Mouse (Mus musculus): Measurements from ENCODE around the gene Olfr1219. TPM values are rescaled to one million over a fixed set of nuclear protein-coding genes. Genes with fewer than 3 reads are reported as not detected.

Gene Olfr1219
- not detected for total RNA-seq (2021)
- long read RNA-seq, experiment 1: 0 reads
- long read RNA-seq, experiment 2: 0 reads

DNA sequence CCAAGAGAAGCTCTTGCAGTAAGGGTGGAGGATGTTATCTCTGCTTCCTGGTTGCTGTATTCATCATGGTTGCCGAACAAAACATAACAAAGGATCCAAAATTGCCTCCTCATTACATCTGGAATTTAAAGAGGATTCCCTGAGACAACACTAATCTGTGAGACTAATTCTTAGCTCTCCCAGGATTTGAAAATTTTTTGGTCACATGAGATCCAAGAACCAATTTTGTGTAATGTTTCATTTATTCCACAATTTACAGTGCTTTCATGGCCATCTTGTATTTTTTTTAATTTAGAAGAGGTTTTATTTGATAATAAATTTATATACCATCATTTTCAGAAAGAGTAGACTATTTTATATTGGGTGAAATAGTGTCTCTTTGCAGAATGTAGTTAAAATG, at the start of gene Olfr1219:
Olfr1219 (minus strand) TSS at position 101 of the 400 bp plus-strand sequence.
- no peak for TF ChIP-seq CTCF (IDR thresholded peaks at IDR 0.05)
- DNase-seq (ENCODE audit: extremely low spot score in 1 of 2, low spot score in 2 of 2): no peak
- intact Hi-C loops (cut with DNase I): no loop called here
- Histone ChIP-seq H3K27ac (no peak within 1 kb of the TSS), H3K4me3 (no peak within 1 kb of the TSS)

DNA sequence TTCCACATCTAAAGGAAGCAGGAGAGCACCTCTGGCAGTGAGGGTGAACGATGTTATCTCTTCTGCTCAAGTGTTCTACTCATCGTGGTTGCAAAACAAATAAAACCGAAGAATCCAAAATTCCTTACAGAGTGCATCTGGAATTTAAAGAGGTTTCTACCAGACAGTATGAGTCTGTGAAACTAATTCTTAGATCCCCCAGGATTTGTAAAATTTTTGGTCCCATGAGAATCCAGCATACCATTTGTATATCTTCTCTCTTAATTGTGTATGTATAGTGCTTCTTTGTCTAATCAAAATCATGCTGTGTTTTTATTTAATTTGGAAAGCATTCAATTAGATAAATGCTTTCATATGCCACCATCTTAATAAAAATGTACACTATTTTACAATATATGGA, 49.6 kb upstream of the Olfr1219 start, which contains the start of gene Olfr1222:
Olfr1222 (minus strand) TSS at position 101 of the 400 bp plus-strand sequence.
- no peak within 1 kb of the TSS for H3K27ac ChIP-seq
- intact Hi-C loops (cut with DNase I): no loop called here
- no peak for TF ChIP-seq CTCF (IDR thresholded peaks at IDR 0.05)
- no peak for DNase-seq (ENCODE audit: extremely low spot score in 1 of 2, low spot score in 2 of 2)
- no peak within 1 kb of the TSS for H3K4me3 ChIP-seq

DNA sequence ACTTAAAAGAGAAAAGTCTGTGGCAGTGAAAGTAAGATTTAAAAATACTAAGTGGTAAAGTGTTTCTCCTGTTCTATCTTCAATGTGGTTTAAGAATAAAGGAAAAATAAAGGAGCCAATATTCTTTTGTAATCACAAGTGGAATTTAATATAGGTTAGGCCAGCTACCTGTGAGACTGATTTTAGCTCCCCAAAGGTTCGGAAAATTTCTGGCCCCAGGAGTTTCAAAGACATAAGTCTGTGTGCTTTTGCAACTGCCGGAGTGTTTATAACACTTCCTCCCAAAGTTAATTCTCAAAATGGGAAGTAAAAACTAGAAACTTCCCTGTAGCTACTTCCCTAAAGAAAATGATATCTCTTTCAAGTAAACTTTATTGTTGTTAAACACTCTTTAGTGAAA, 33.9 kb upstream of the Olfr1219 start, which contains the start of gene Olfr1221:
Olfr1221 (minus strand) TSS at position 101 of the 400 bp plus-strand sequence.
- intact Hi-C loops (cut with DNase I): no loop called here

DNA sequence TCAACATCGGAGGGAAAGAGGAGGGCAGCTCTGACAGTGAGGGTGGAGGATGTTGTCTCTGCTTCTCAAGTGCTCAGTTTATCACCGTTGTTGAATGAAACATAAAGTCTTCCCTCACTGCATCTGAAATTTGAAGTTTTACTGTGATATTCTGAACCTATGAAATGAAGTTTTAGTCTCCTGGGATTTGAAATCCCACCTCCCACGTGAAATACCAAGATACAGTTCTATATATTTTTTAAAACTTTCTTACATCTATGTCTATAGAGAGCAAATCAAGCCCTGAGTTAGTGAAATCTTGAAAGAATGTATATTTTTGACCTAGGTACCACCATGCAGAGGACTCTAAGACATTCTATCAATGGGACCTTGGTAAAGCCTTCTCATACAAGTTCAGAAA, 23.4 kb upstream of the Olfr1219 start, which contains the start of gene Olfr1220:
Olfr1220 (minus strand) TSS at position 101 of the 400 bp plus-strand sequence.
- no peak within 1 kb of the TSS for H3K27ac ChIP-seq
- TF ChIP-seq CTCF (IDR thresholded peaks at IDR 0.05): no peak
- intact Hi-C loops (cut with DNase I): no loop called here
- DNase-seq (ENCODE audit: extremely low spot score in 1 of 2, low spot score in 2 of 2): no peak
- H3K4me3 ChIP-seq: no peak within 1 kb of the TSS

More for the DNA sequence above, 33.9 kb upstream of the Olfr1219 start, which contains the start of gene Olfr1221:
- no peak for DNase-seq (ENCODE audit: extremely low spot score in 1 of 2, low spot score in 2 of 2)
- Histone ChIP-seq H3K27ac (no peak within 1 kb of the TSS), H3K4me3 (no peak within 1 kb of the TSS)
- TF ChIP-seq CTCF (IDR thresholded peaks at IDR 0.05): no peak

- intact Hi-C loops (cut with DNase I): no loop called here
- no peak overlapping the region for H3K4me3 ChIP-seq
- no peak for DNase-seq (ENCODE audit: extremely low spot score in 1 of 2, low spot score in 2 of 2)
- no peak for TF ChIP-seq CTCF (IDR thresholded peaks at IDR 0.05)
- no peak overlapping the region for H3K27ac ChIP-seq
These were observed 22.3 kb upstream of the Olfr1219 start for GRCm38 (mm10) chr2:89105651-89106050.

DNA sequence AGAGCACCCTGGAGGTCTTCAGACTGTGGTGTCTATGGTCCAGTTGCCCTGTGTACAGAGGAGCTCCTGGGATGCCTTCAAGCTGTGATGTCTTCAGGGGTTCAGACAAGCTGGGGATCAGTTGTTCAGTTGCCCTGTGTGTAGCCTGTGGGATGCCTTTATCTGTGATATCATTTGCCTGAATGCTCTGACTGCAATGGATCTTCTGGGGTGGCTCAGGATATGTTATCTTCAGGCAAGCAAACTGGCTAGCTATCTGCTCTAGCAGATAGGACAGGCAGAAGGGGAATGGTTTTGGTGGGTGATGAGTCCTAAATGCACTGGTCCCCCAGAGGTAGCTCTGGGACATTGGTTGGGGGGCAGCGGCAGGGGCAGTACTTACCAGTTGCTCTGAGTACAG, 10.5 kb upstream of the Olfr1219 start:
- no peak overlapping the region for H3K4me3 ChIP-seq
- H3K27ac ChIP-seq: no peak overlapping the region
- no peak for TF ChIP-seq CTCF (IDR thresholded peaks at IDR 0.05)
- intact Hi-C loops (cut with DNase I): no loop called here
- no peak for DNase-seq (ENCODE audit: extremely low spot score in 1 of 2, low spot score in 2 of 2)

DNA sequence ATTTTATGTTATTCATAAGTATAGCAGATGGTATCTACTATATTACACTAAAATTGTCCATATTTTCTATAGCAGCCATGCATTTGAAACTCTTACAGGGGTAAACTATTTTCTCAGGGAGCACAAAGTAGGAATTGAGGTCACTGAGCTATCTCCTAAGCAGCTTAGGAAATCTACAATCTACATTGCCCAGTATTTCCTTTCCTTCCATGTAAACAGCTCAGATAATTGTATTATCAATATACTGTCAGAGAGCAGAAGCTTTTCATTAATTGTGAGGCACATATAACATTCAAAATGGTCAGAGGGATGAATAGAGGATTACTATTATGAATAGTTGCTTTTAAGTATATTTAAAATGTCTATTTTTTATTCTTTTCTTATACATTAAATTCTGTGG, 1.8 kb downstream of the Olfr1219 start:
- intact Hi-C loops (cut with DNase I): no loop called here
- H3K4me3 ChIP-seq: no peak overlapping the region
- no peak overlapping the region for H3K27ac ChIP-seq
- no peak for TF ChIP-seq CTCF (IDR thresholded peaks at IDR 0.05)
- no peak for DNase-seq (ENCODE audit: extremely low spot score in 1 of 2, low spot score in 2 of 2)

DNA sequence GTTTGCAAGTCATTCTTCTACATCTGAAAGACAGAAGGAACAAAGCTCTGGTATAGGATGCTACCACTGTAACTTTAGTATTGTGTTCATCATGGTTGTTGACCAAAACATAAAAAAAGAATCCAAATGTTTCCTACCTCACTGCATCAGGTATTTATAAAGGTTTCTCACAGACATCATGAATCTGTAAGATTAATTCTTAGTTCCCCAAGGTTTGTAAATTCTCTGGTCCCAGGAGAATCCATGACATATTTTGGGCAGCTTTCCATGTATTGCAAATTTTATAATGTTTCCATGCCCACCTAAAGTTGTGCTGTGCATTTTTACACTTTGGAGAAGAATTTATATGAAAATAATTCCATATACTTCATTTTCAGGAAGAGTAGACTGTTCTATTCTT, 22.2 kb downstream of the Olfr1219 start, which contains the start of gene Olfr1218:
Olfr1218 (minus strand) TSS at position 101 of the 400 bp plus-strand sequence.
- TF ChIP-seq CTCF (IDR thresholded peaks at IDR 0.05): no peak
- no peak within 1 kb of the TSS for H3K27ac ChIP-seq
- no peak for DNase-seq (ENCODE audit: extremely low spot score in 1 of 2, low spot score in 2 of 2)
- no peak within 1 kb of the TSS for H3K4me3 ChIP-seq
- intact Hi-C loops (cut with DNase I): no loop called here

DNA sequence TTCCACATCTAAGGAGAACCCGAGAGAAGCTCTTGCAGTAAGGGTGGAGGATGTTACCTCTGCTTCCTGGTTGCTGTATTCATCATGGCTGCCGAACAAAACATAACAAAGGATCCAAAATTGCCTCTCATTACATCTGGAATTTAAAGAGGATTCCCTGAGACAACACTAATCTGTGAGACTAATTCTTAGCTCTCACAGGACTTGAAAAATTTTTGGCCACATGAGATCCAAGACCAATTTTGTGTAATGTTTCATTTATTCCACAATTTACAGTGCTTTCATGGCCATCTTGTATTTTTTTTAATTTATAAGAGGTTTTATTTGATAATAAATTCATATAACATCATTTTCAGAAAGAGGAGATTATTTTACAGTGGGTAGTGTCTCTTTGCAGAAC, 51.3 kb downstream of the Olfr1219 start, which contains the start of gene Olfr1217:
Olfr1217 (minus strand) TSS at position 101 of the 400 bp plus-strand sequence.
- no peak within 1 kb of the TSS for H3K27ac ChIP-seq
- intact Hi-C loops (cut with DNase I): no loop called here
- no peak for DNase-seq (ENCODE audit: extremely low spot score in 1 of 2, low spot score in 2 of 2)
- TF ChIP-seq CTCF (IDR thresholded peaks at IDR 0.05): no peak
- no peak within 1 kb of the TSS for H3K4me3 ChIP-seq

Other genes with a start within 250 kb of the Olfr1219 start
- not detected for gene Olfr1204, start 234.2 kb downstream of the Olfr1219 start, total RNA-seq (2021)
- gene Olfr1206, start 220.3 kb downstream of the Olfr1219 start, total RNA-seq (2021): not detected
- not detected for gene Olfr1208, start 181.2 kb downstream of the Olfr1219 start, total RNA-seq (2021)
- not detected for gene Olfr1209, start 168.4 kb downstream of the Olfr1219 start, total RNA-seq (2021)
- gene Olfr1211, start 145.4 kb downstream of the Olfr1219 start, total RNA-seq (2021): not detected
- gene Olfr1212, start 129.5 kb downstream of the Olfr1219 start, total RNA-seq (2021): not detected
- gene Gm13762, start 103.2 kb downstream of the Olfr1219 start, total RNA-seq (2021): not detected
- gene Olfr1214, start 90.9 kb downstream of the Olfr1219 start, total RNA-seq (2021): not detected
- not detected for gene Olfr1215, start 76.5 kb downstream of the Olfr1219 start, total RNA-seq (2021)
- gene Olfr1216, start 65.2 kb downstream of the Olfr1219 start, total RNA-seq (2021): not detected
- not detected for gene Olfr1217, start 51.4 kb downstream of the Olfr1219 start, total RNA-seq (2021)
- not detected for gene Olfr1218, start 22.3 kb downstream of the Olfr1219 start, total RNA-seq (2021)
- not detected for gene Olfr1220, start 23.3 kb upstream of the Olfr1219 start, total RNA-seq (2021)
- gene Olfr1221, start 33.8 kb upstream of the Olfr1219 start, total RNA-seq (2021): not detected
- not detected for gene Olfr1222, start 49.5 kb upstream of the Olfr1219 start, total RNA-seq (2021)
- not detected for gene Olfr1223, start 68.0 kb upstream of the Olfr1219 start, total RNA-seq (2021)
- not detected for gene Olfr1224-ps1, start 80.6 kb upstream of the Olfr1219 start, total RNA-seq (2021)
- not detected for gene Olfr1225, start 91.2 kb upstream of the Olfr1219 start, total RNA-seq (2021)
- gene Olfr1226, start 116.5 kb upstream of the Olfr1219 start, total RNA-seq (2021): not detected
- gene Olfr1228, start 170.5 kb upstream of the Olfr1219 start, total RNA-seq (2021): not detected
- gene Olfr1229, start 204.5 kb upstream of the Olfr1219 start, total RNA-seq (2021): not detected
- gene Olfr1230, start 213.8 kb upstream of the Olfr1219 start, total RNA-seq (2021): not detected
- gene Olfr1231, start 223.6 kb upstream of the Olfr1219 start, total RNA-seq (2021): not detected
- gene Olfr1232, start 246.2 kb upstream of the Olfr1219 start, total RNA-seq (2021): not detected

Data from left cerebral cortex, adult 2 months (tissue).